Mouse (Mus musculus): ENCODE measurements around the gene BC034090. TPM values are rescaled to one million over a fixed set of nuclear protein-coding genes. Genes with fewer than 3 reads are reported as not detected.

The BC034090 gene
- polyA plus RNA-seq (2014; fragmentation: Nextera tagmentation; extraction: Ambion mirVana), result 1.7 and 2.5 TPM in 2 replicates

DNA sequence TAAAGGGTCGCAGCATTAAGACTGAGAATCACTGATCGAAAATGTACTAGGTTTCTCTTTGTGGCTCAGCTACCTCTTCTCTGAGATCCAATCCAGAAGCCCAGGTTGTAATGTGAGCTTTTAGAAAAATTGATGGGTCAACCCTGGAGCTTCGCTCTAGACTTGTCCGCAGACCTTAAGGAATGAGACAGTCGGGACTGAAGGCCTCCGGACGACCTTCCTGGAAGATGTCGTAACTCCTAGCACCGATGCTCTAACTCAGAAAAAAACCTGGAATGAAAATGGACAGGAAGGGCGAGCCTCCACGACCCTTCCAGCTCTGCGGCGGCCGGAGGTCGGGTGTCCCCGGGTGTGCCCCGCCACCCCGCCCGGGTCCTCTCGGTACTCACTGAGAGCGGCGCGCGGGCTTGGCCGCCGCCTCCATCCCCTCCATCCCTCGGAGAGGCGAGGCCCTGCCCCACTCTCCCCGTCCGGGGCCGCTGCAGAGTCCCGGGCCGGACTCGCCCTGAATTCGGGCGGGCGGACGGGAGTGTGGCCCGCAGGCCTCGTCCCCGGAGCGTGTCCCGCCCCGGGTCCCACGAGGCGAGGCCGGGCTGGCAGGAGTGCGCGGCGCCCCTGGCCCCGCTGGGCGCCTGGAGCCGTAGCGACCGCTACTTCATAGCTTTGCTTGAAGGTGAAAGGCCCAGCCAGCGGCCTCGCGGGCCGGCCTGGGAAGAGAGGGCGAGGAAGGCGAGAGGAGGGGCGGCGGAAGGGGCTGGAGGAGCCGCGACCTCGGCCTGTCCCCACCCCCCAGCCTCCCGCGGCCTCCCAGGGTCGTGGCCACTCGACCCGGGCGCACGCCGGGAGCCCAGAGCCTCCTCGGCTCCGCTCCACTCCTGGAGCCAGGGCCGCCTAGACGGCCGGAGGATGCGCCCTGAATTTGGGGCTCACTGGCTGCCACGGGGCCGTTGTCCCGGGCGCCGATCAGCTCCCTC is at the start of gene BC034090:
Gene BC034090, minus strand, starts transcription at position 648 of the 974 bp plus-strand sequence.
- ATAC-seq (ENCODE audit: low FRiP score), result peak; percentile 85
- Histone ChIP-seq H3K4me2 (replicated peaks; ENCODE audit: low read depth, low read length) (peak within 1 kb of the TSS; percentile 92), H3K4me1 (replicated peaks; ENCODE audit: control insufficient read depth, insufficient read depth, low read length) (peaks cover 5% of the 10 kb centered on the region; the same call in 1 of the 2 replicates), H3K27ac (ENCODE audit: low read depth, low read length) (peak within 1 kb of the TSS; percentile 67), H3K36me3 (ENCODE audit: control insufficient read depth, insufficient read depth, low read length) (no peaks in the 10 kb centered on the region), H3K4me3 (ENCODE audit: low read depth, low read length) (peak within 1 kb of the TSS; percentile 49), H3K9ac (ENCODE audit: low read depth, low read length) (peak within 1 kb of the TSS; percentile 82), H3K9me3 (ENCODE audit: control insufficient read depth, low read length) (no peaks in the 10 kb centered on the region), H3K27me3 (ENCODE audit: control insufficient read depth, insufficient read depth, low read length) (peaks cover 6% of the 10 kb centered on the region)
- DNase-seq (ENCODE audit: low spot score), result peak; percentile 77
- WGBS, result 2% methylated on average over 82 of the region's 85 CpGs

DNA sequence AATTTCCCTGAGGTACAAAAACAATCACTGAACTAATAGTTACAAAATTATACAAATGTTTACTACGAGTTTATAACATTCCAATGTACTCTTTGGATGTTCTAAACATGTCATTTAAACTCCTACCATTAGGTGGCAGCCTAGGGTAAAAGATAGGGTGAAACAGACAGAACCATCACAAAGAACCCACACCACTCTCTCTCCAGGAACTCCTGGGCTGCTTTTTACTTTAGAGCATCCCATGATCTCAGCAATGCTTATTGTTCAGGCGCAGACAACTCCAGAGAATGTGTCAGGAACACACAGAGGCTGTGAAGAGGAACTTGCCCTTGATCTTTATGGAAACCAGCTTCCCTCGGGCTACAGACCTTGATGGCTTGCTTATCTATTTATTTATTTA is 49.2 kb upstream of the BC034090 start:
- Histone ChIP-seq H3K4me1 (replicated peaks; ENCODE audit: control insufficient read depth, insufficient read depth, low read length) (no peaks in the 10 kb centered on the region), H3K9me3 (ENCODE audit: control insufficient read depth, low read length) (no peaks in the 10 kb centered on the region), H3K4me2 (replicated peaks; ENCODE audit: low read depth, low read length) (no peak overlapping the region), H3K27ac (ENCODE audit: low read depth, low read length) (no peak overlapping the region), H3K27me3 (ENCODE audit: control insufficient read depth, insufficient read depth, low read length) (no peaks in the 10 kb centered on the region), H3K9ac (ENCODE audit: low read depth, low read length) (no peak overlapping the region), H3K4me3 (ENCODE audit: low read depth, low read length) (no peak overlapping the region), H3K36me3 (ENCODE audit: control insufficient read depth, insufficient read depth, low read length) (no peaks in the 10 kb centered on the region)
- peak; percentile 38; the same call in 1 of the 2 replicates for ATAC-seq (ENCODE audit: low FRiP score)
- peak; percentile 85 for DNase-seq (ENCODE audit: low spot score)
- 15% methylated on average over 3 of the region's 3 CpGs for WGBS

DNA sequence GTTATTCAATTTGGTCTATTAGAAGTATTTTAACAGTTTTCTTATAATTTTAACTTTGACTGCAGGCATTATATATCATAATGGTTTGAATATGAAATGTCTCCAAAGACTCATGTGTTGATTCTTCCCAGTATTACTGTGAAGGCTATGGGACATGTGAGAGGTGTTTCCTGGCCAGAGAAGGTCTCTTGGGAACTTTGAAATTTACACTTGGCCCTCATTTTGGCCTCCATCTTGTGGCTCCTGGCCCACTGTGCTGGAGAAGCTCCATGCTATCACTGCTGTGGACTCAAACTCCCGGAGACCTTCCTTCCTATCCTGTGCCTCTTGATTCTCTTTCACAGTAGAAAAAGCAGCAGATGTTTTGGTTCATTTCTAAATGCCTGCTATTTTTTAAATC is 45.2 kb upstream of the BC034090 start:
- H3K27ac ChIP-seq (ENCODE audit: low read depth, low read length), result no peak overlapping the region
- H3K4me1 ChIP-seq (replicated peaks; ENCODE audit: control insufficient read depth, insufficient read depth, low read length), result no peaks in the 10 kb centered on the region
- no peak overlapping the region for H3K4me2 ChIP-seq (replicated peaks; ENCODE audit: low read depth, low read length)
- no peak overlapping the region for H3K4me3 ChIP-seq (ENCODE audit: low read depth, low read length)
- no peak for ATAC-seq (ENCODE audit: low FRiP score)
- H3K9ac ChIP-seq (ENCODE audit: low read depth, low read length), result no peak overlapping the region
- no peaks in the 10 kb centered on the region for H3K9me3 ChIP-seq (ENCODE audit: control insufficient read depth, low read length)
- WGBS, result 96% methylated on average over 1 of the region's 1 CpGs
- no peaks in the 10 kb centered on the region for H3K36me3 ChIP-seq (ENCODE audit: control insufficient read depth, insufficient read depth, low read length)
- no peak for DNase-seq (ENCODE audit: low spot score)
- H3K27me3 ChIP-seq (ENCODE audit: control insufficient read depth, insufficient read depth, low read length), result no peaks in the 10 kb centered on the region

GRCm38 (mm10) chr1:155288033-155288432 is 43.8 kb upstream of the BC034090 start:
- no peak for ATAC-seq (ENCODE audit: low FRiP score)
- H3K9me3 ChIP-seq (ENCODE audit: control insufficient read depth, low read length), result no peaks in the 10 kb centered on the region
- no peaks in the 10 kb centered on the region for H3K27me3 ChIP-seq (ENCODE audit: control insufficient read depth, insufficient read depth, low read length)
- H3K4me1 ChIP-seq (replicated peaks; ENCODE audit: control insufficient read depth, insufficient read depth, low read length), result no peaks in the 10 kb centered on the region
- H3K4me3 ChIP-seq (ENCODE audit: low read depth, low read length), result no peak overlapping the region
- no peaks in the 10 kb centered on the region for H3K36me3 ChIP-seq (ENCODE audit: control insufficient read depth, insufficient read depth, low read length)
- 77% methylated on average over 3 of the region's 3 CpGs for WGBS
- DNase-seq (ENCODE audit: low spot score), result no peak
- H3K27ac ChIP-seq (ENCODE audit: low read depth, low read length), result no peak overlapping the region
- no peak overlapping the region for H3K9ac ChIP-seq (ENCODE audit: low read depth, low read length)
- H3K4me2 ChIP-seq (replicated peaks; ENCODE audit: low read depth, low read length), result no peak overlapping the region

DNA sequence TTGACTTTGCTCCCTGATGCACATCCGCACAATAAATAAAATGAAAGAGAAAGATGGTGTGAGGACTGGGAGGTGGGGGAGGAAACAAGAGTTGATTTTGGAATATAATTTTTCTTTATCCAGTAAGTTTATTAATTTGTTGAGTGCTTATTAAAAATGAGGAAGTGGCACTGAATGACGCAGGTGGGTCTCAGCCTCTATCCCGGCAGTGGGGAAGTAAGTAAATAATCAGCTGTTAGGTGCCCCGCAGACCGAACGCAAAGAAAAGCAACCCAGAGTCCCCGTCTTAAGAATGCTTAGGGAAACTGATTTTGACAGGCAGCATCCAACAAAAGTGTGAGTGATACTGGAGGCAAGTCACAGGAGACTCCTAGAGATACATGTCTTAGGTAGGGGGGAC is 39.6 kb upstream of the BC034090 start:
- DNase-seq (ENCODE audit: low spot score) (no peak), ATAC-seq (ENCODE audit: low FRiP score) (no peak)
- H3K9ac ChIP-seq (ENCODE audit: low read depth, low read length), result no peak overlapping the region
- H3K4me3 ChIP-seq (ENCODE audit: low read depth, low read length), result no peak overlapping the region
- H3K27me3 ChIP-seq (ENCODE audit: control insufficient read depth, insufficient read depth, low read length), result no peaks in the 10 kb centered on the region
- H3K4me2 ChIP-seq (replicated peaks; ENCODE audit: low read depth, low read length), result no peak overlapping the region
- H3K9me3 ChIP-seq (ENCODE audit: control insufficient read depth, low read length), result no peaks in the 10 kb centered on the region
- H3K4me1 ChIP-seq (replicated peaks; ENCODE audit: control insufficient read depth, insufficient read depth, low read length), result no peaks in the 10 kb centered on the region
- WGBS, result 93% methylated on average over 7 of the region's 7 CpGs
- H3K36me3 ChIP-seq (ENCODE audit: control insufficient read depth, insufficient read depth, low read length), result no peaks in the 10 kb centered on the region
- no peak overlapping the region for H3K27ac ChIP-seq (ENCODE audit: low read depth, low read length)

DNA sequence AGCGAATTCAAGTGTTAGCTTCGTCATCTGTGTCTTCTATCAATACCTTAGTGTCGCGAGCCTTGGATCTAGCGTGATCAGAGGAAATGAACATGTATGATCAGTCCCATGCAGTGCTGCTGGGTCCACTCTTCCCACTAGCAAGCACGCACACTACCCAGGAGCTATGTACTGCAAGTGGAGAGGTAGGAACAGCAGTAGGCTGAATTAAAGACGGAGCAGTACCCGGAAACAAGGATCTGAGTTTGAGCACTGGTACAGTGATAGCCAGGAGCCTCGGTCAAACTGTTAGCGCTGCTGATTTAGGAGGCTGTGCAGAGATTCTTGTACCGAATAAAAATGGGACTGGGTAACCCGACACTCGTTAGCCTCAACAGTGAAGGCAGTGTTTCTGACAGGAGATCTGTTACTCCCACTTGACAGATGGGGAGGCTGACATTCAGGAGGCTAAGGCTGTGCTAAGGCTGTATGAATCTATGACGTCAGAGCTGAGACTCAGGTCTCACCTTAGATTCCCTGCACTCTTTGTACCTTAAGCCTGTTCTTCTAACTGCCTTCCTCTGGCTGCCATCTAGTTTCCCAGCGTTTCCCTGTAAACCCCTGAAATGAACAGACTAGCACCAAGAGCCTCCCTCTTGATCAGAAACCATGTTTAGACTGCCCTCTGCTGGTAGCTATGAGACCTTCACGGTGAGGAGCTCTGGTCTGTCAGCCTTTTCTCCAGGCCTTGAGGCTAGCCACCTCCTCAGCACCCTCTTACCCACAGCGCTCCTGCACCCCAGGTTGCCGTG is 37.0 kb upstream of the BC034090 start:
- no peaks in the 10 kb centered on the region for H3K36me3 ChIP-seq (ENCODE audit: control insufficient read depth, insufficient read depth, low read length)
- H3K27me3 ChIP-seq (ENCODE audit: control insufficient read depth, insufficient read depth, low read length), result no peaks in the 10 kb centered on the region
- ATAC-seq (ENCODE audit: low FRiP score) (peak; percentile 75), DNase-seq (ENCODE audit: low spot score) (peak; percentile 87)
- 60% methylated on average over 18 of the region's 18 CpGs for WGBS
- H3K4me1 ChIP-seq (replicated peaks; ENCODE audit: control insufficient read depth, insufficient read depth, low read length), result no peaks in the 10 kb centered on the region
- no peak overlapping the region for H3K4me2 ChIP-seq (replicated peaks; ENCODE audit: low read depth, low read length)
- no peak overlapping the region for H3K4me3 ChIP-seq (ENCODE audit: low read depth, low read length)
- H3K27ac ChIP-seq (ENCODE audit: low read depth, low read length), result no peak overlapping the region
- no peak overlapping the region for H3K9ac ChIP-seq (ENCODE audit: low read depth, low read length)
- no peaks in the 10 kb centered on the region for H3K9me3 ChIP-seq (ENCODE audit: control insufficient read depth, low read length)

- ATAC-seq (ENCODE audit: low FRiP score) (no peak), DNase-seq (ENCODE audit: low spot score) (no peak)
Observed at GRCm38 (mm10) chr1:155280306-155280705, 36.1 kb upstream of the BC034090 start.

DNA sequence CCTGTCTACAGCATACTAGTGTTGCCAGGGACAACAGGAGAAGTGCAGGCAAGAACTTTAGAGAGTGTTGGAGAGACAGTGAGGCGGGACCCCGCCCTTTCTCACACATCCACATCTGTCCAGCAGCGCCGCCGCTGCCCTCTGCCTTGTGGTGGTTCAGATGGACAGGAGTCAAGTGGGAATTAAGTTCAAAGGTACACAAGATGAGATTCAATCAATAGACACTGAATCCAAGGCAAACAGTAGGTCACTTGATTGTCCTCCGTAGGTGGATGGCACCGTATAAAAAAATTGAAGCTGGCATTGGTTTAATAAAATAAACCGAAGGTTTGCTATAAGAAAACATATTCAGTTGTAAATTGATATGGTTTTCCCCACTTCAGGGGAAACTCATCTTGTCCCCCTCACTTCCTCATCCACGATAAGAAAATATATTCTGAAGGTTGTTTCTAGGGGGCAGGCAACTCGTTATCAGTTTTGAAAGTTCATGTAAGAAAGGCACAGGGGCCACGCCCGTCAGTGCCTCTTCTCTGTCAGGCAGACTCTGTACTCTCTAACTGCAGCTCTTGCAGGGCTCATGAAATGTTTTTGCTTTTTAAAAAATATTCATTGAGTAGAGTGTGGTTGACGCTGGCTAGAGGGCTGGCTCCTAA is 32.3 kb upstream of the BC034090 start:
- Histone ChIP-seq H3K4me3 (ENCODE audit: low read depth, low read length) (no peak overlapping the region), H3K9me3 (ENCODE audit: control insufficient read depth, low read length) (no peaks in the 10 kb centered on the region), H3K4me1 (replicated peaks; ENCODE audit: control insufficient read depth, insufficient read depth, low read length) (no peaks in the 10 kb centered on the region), H3K36me3 (ENCODE audit: control insufficient read depth, insufficient read depth, low read length) (no peaks in the 10 kb centered on the region), H3K27ac (ENCODE audit: low read depth, low read length) (no peak overlapping the region), H3K9ac (ENCODE audit: low read depth, low read length) (no peak overlapping the region), H3K4me2 (replicated peaks; ENCODE audit: low read depth, low read length) (no peak overlapping the region), H3K27me3 (ENCODE audit: control insufficient read depth, insufficient read depth, low read length) (no peaks in the 10 kb centered on the region)
- ATAC-seq (ENCODE audit: low FRiP score), result no peak
- 76% methylated on average over 13 of the region's 13 CpGs for WGBS
- DNase-seq (ENCODE audit: low spot score), result no peak

More at GRCm38 (mm10) chr1:155280306-155280705, 36.1 kb upstream of the BC034090 start:
- Histone ChIP-seq H3K9me3 (ENCODE audit: control insufficient read depth, low read length) (no peaks in the 10 kb centered on the region), H3K27ac (ENCODE audit: low read depth, low read length) (no peak overlapping the region), H3K27me3 (ENCODE audit: control insufficient read depth, insufficient read depth, low read length) (no peaks in the 10 kb centered on the region), H3K4me3 (ENCODE audit: low read depth, low read length) (no peak overlapping the region), H3K9ac (ENCODE audit: low read depth, low read length) (no peak overlapping the region), H3K4me2 (replicated peaks; ENCODE audit: low read depth, low read length) (no peak overlapping the region), H3K36me3 (ENCODE audit: control insufficient read depth, insufficient read depth, low read length) (no peaks in the 10 kb centered on the region), H3K4me1 (replicated peaks; ENCODE audit: control insufficient read depth, insufficient read depth, low read length) (no peaks in the 10 kb centered on the region)
- WGBS, result 80% methylated on average over 10 of the region's 10 CpGs
